Mouse (Mus musculus) bone marrow macrophage, adult 2 months (primary cell): ENCODE data around the gene Exoc2.

Experiments used
- CTCF ChIP-seq: IDR thresholded peaks from 2 replicates; pipeline ENCODE4 v1.5.1; 2012; ENCODE audit warnings: low read depth, mild to moderate bottlenecking, low read length, moderate library complexity
- POLR2A ChIP-seq: IDR thresholded peaks from 2 replicates; pipeline ENCODE4 v1.6.1; 2012; ENCODE audit warnings: mild to moderate bottlenecking, low read depth, low read length, borderline replicate concordance

DNA sequence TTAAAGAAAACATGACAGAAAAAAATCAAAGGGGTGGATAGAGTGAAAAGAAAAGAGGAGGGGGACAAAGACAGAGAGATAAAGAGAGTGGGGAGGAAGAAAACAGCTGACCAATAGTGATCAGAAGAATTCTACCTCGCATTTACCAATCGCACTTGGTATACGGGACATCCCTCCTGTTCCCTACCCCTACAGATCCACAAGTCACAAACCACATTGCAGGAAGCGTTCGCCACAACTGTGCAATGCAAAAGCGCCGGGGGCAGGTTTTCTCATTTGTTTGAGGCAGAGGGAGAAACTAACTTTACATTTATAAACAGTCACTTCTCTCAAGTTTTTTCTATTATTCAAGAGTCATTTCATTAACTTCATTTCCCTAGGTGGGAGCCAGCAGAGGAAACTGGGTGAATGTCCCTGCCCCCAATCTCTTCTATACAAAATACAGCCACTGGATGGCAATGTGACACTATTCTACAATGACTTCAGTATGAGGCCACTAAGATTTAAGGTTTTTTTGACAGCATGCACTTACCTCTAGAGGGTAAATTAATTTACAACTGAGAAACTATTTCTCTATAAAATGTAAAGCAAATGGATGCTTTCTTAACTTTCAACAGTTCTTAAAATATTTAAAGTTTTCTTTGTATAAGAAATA, 72.4 kb downstream of the Exoc2 start:
- TF ChIP-seq CTCF (no peak), POLR2A (no peak)
